ENCODE assay signal across 7 mouse cellular contexts in the genomic region with DNA sequence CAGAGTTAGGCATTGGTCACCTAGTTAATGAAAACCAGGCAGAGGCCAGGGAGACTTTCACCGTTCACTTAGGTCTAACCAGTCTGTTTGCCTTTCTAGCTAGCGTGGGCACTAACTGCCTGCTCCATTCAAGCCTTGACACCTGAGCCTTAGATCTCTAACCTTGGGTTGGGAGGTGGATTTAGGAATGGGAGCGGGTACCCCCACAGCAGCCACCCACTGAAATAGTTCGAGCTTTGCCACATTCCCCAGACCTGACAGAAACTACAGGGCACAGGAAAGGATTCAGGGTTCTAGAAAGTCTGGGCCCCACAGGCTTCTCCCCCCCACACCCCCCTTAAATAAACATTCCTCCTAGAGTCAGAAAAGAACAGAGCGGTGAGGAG. TPM values are rescaled to one million over a fixed set of nuclear protein-coding genes. Genes with fewer than 3 reads are reported as not detected.
DNase-seq lines count a peak whose midpoint lies in the region; ATAC-seq and TF ChIP-seq lines count a peak whose summit lies in the region.

No protein-coding gene starts in this region.

- H3K4me3 ChIP-seq in megakaryocyte, embryonic 14.5 days (replicated peaks) = peak overlapping the region; percentile 96
- H3K4me3 ChIP-seq in intestine, embryonic 14.5 days (ENCODE audit: low read depth, low read length) = peak overlapping the region; percentile 70; the same call in 1 of the 2 replicates
- no peak overlapping the region for H3K4me3 ChIP-seq in liver, embryonic 14.5 days (ENCODE audit: insufficient read depth in 1 of 2, low read depth in 2 of 2, low read length in 2 of 2)

- H3K9me3 ChIP-seq in megakaryocyte, embryonic 14.5 days = no peaks in the 10 kb centered on the region
- H3K9me3 ChIP-seq in intestine, embryonic 14.5 days (ENCODE audit: control insufficient read depth, low read length) = no peaks in the 10 kb centered on the region
- no peaks in the 10 kb centered on the region for H3K9me3 ChIP-seq in liver, embryonic 14.5 days (ENCODE audit: control insufficient read depth, low read length)

- peaks cover 3% of the 10 kb centered on the region for H3K36me3 ChIP-seq in megakaryocyte, embryonic 14.5 days (replicated peaks; ENCODE audit: low read length)
- H3K36me3 ChIP-seq in intestine, embryonic 14.5 days (ENCODE audit: control insufficient read depth, insufficient read depth, low read length) = no peaks in the 10 kb centered on the region
- no peaks in the 10 kb centered on the region for H3K36me3 ChIP-seq in liver, embryonic 14.5 days (replicated peaks; ENCODE audit: control insufficient read depth, insufficient read depth, low read depth)

- no peak for TF ChIP-seq CTCF in liver, embryonic 14.5 days (IDR thresholded peaks at IDR 0.05; ENCODE audit: low read depth)

- 17% methylated on average over 5 of the region's 5 CpGs for WGBS in intestine, embryonic 14.5 days
- WGBS in liver, embryonic 14.5 days (ENCODE audit: insufficient replicate concordance) = 40% methylated on average over 5 of the region's 5 CpGs

- H3K4me1 ChIP-seq in megakaryocyte, embryonic 14.5 days = peaks cover 85% of the 10 kb centered on the region
- H3K4me1 ChIP-seq in intestine, embryonic 14.5 days (replicated peaks; ENCODE audit: control insufficient read depth, insufficient read depth, low read length) = peaks cover 14% of the 10 kb centered on the region
- H3K4me1 ChIP-seq in liver, embryonic 14.5 days (replicated peaks; ENCODE audit: control insufficient read depth in 2 of 2, insufficient read depth in 2 of 2, low read length in 1 of 2) = no peaks in the 10 kb centered on the region; a peak in 1 of 4 replicates

- H3K27ac ChIP-seq in intestine, embryonic 14.5 days (ENCODE audit: low read depth) = peak overlapping the region; percentile 88; the same call in 1 of the 2 replicates
- H3K27ac ChIP-seq in liver, embryonic 14.5 days = no peak overlapping the region

- no peak for ATAC-seq in megakaryocyte, adult 5-6 weeks (ENCODE audit: poor library complexity, severe bottlenecking)
- no peak for ATAC-seq in intestine, embryonic 14.5 days (replicated peaks; ENCODE audit: low FRiP score, low TSS enrichment, low read depth)
- no peak for ATAC-seq in liver, embryonic 14.5 days (ENCODE audit: insufficient read depth)

- no peak overlapping the region for H3K9ac ChIP-seq in intestine, embryonic 14.5 days (ENCODE audit: low read length)
- H3K9ac ChIP-seq in liver, embryonic 14.5 days (replicated peaks) = no peak overlapping the region

- no peak for TF ChIP-seq EP300 in liver, embryonic 14.5 days (IDR thresholded peaks at IDR 0.05; ENCODE audit: low read depth)

- intact Hi-C loops in left cerebral cortex, postnatal 4 days (cut with DNase I) = no loop called here

- H3K27me3 ChIP-seq in megakaryocyte, embryonic 14.5 days (replicated peaks) = peaks cover 62% of the 10 kb centered on the region
- no peaks in the 10 kb centered on the region for H3K27me3 ChIP-seq in intestine, embryonic 14.5 days (replicated peaks; ENCODE audit: control insufficient read depth, insufficient read depth, low read length)
- H3K27me3 ChIP-seq in liver, embryonic 14.5 days (ENCODE audit: control insufficient read depth, insufficient read depth, low read length) = peaks cover 43% of the 10 kb centered on the region

- no peak for DNase-seq in intestine, embryonic 14.5 days (ENCODE audit: low spot score)
- DNase-seq in liver, embryonic 14.5 days (ENCODE audit: low read depth in 3 of 3, low spot score in 3 of 3) = no peak
- no peak for DNase-seq in right cerebral cortex, postnatal 4 days
- DNase-seq in left cerebral cortex, postnatal 4 days = no peak
- no peak for DNase-seq in layer of hippocampus, adult 18-20 months (ENCODE audit: low spot score in 2 of 2)

- peak overlapping the region; percentile 99 for H3K4me2 ChIP-seq in intestine, embryonic 14.5 days (ENCODE audit: low read length)
- H3K4me2 ChIP-seq in liver, embryonic 14.5 days (ENCODE audit: low read depth) = peak overlapping the region; percentile 68; the same call in 1 of the 2 replicates

RNA-seq across cellular contexts. Expression of a gene that starts 0.9 kb away (rescaled TPM):
- 3.2 and 4.8 TPM in 2 replicates for polyA plus RNA-seq in megakaryocyte, embryonic 14.5 days (2012; ENCODE audit: insufficient read depth, low replicate concordance)
- total RNA-seq in megakaryocyte, adult 5-6 weeks (2015) = 0.04 and 0.32 TPM in 2 replicates
- 0.37 and 0.89 TPM in 2 replicates for total RNA-seq in megakaryocyte, adult 5-6 weeks (2017)
- 21.8 and 23.6 TPM in 2 replicates for polyA plus RNA-seq in intestine, embryonic 14.5 days (2014; fragmentation: Nextera tagmentation; extraction: Ambion mirVana)
- 4.8 and 5.0 TPM in 2 replicates for polyA plus RNA-seq in liver, embryonic 14.5 days (2012; rRNA removed)
- polyA plus RNA-seq in liver, embryonic 14.5 days (2014; fragmentation: Nextera tagmentation; extraction: Ambion mirVana) = 8.0 and 9.8 TPM in 2 replicates
- total RNA-seq in left cerebral cortex, postnatal 4 days (2021) = 1 to 10 TPM; 4.9 to 5.6 TPM
- total RNA-seq in layer of hippocampus, adult 18-20 months (2021) = 1 to 10 TPM; 3.3 to 3.7 TPM

RNA-seq across cellular contexts. Expression of a gene that starts 39.8 kb away (rescaled TPM):
- 3.4 and 3.6 TPM in 2 replicates for polyA plus RNA-seq in megakaryocyte, embryonic 14.5 days (2012; ENCODE audit: insufficient read depth, low replicate concordance)
- 38.1 and 38.5 TPM in 2 replicates for total RNA-seq in megakaryocyte, adult 5-6 weeks (2015)
- 71.1 and 83.8 TPM in 2 replicates for total RNA-seq in megakaryocyte, adult 5-6 weeks (2017)
- polyA plus RNA-seq in intestine, embryonic 14.5 days (2014; fragmentation: Nextera tagmentation; extraction: Ambion mirVana) = 0.89 and 1.3 TPM in 2 replicates
- 2.1 and 3.1 TPM in 2 replicates for polyA plus RNA-seq in liver, embryonic 14.5 days (2012; rRNA removed)
- polyA plus RNA-seq in liver, embryonic 14.5 days (2014; fragmentation: Nextera tagmentation; extraction: Ambion mirVana) = 3.6 and 3.7 TPM in 2 replicates
- under 1 TPM; 0.44 to 0.54 TPM for total RNA-seq in left cerebral cortex, postnatal 4 days (2021)
- under 1 TPM; 0.41 to 0.50 TPM for total RNA-seq in layer of hippocampus, adult 18-20 months (2021)

RNA-seq across cellular contexts. Expression of a gene that starts 51.3 kb away (rescaled TPM):
- polyA plus RNA-seq in megakaryocyte, embryonic 14.5 days (2012; ENCODE audit: insufficient read depth, low replicate concordance) = not detected in 2 replicates
- not detected in 2 replicates for total RNA-seq in megakaryocyte, adult 5-6 weeks (2015)
- not detected in 2 replicates for total RNA-seq in megakaryocyte, adult 5-6 weeks (2017)
- polyA plus RNA-seq in intestine, embryonic 14.5 days (2014; fragmentation: Nextera tagmentation; extraction: Ambion mirVana) = 0.16 TPM in 1 of 2 replicates, not detected in the other
- polyA plus RNA-seq in liver, embryonic 14.5 days (2012; rRNA removed) = 0.04 TPM in 1 of 2 replicates, not detected in the other
- polyA plus RNA-seq in liver, embryonic 14.5 days (2014; fragmentation: Nextera tagmentation; extraction: Ambion mirVana) = not detected in 2 replicates
- not detected for total RNA-seq in left cerebral cortex, postnatal 4 days (2021)
- not detected for total RNA-seq in layer of hippocampus, adult 18-20 months (2021)

RNA-seq across cellular contexts. Expression of a gene that starts 54.3 kb away (rescaled TPM):
- 0.04 TPM in 1 of 2 replicates, not detected in the other for polyA plus RNA-seq in megakaryocyte, embryonic 14.5 days (2012; ENCODE audit: insufficient read depth, low replicate concordance)
- total RNA-seq in megakaryocyte, adult 5-6 weeks (2015) = not detected in 2 replicates
- not detected in 2 replicates for total RNA-seq in megakaryocyte, adult 5-6 weeks (2017)
- polyA plus RNA-seq in intestine, embryonic 14.5 days (2014; fragmentation: Nextera tagmentation; extraction: Ambion mirVana) = 1.2 and 2.9 TPM in 2 replicates
- 0.10 TPM in 1 of 2 replicates, not detected in the other for polyA plus RNA-seq in liver, embryonic 14.5 days (2012; rRNA removed)
- not detected in 2 replicates for polyA plus RNA-seq in liver, embryonic 14.5 days (2014; fragmentation: Nextera tagmentation; extraction: Ambion mirVana)
- 10 to 100 TPM; 12.5 to 14.7 TPM for total RNA-seq in left cerebral cortex, postnatal 4 days (2021)
- 10 to 100 TPM; 18.7 to 23.2 TPM for total RNA-seq in layer of hippocampus, adult 18-20 months (2021)

Comparison
In these comparisons a context has a peak if more than half of its experiments do, and no peak if none do; other contexts are left out.
1. H3K4me3 ChIP-seq: peak in megakaryocyte, embryonic 14.5 days (single experiment) and intestine, embryonic 14.5 days (single experiment); none in liver, embryonic 14.5 days (0 of 2).
2. RNA of a gene that starts 39.8 kb away (total RNA-seq): 38.1 to 83.8 TPM in megakaryocyte, adult 5-6 weeks; 0.44 to 0.54 TPM in left cerebral cortex, postnatal 4 days and 0.41 to 0.50 TPM in layer of hippocampus, adult 18-20 months; every median in the first group is over 10 times any median in the second.